Comparison of ENCODE assay signal across 16 mouse cellular contexts in genomic region chr5:67235462-67235861, GRCm38 (mm10).
"Had no signal": no experiment of that assay in that cellular context is flagged by ENCODE, and none has a peak within 500 bp of the region (broad histone marks: within the 10 kb centered on the region; RNA-seq: fewer than 3 reads in every experiment).

No protein-coding gene starts in this region.

- DNase-seq: retina, postnatal 1 day; right cerebral cortex, adult 18-20 months; right cerebral cortex, postnatal 14 days; right cerebral cortex, postnatal 25 days; right cerebral cortex, postnatal 4 days; spleen, adult 18-20 months; thymus, adult 18-20 months; thymus, adult 2 months; thymus, postnatal 14 days; thymus, postnatal 25 days; thymus, postnatal 36 days; thymus, postnatal 4 days had no signal

- H3K4me2 ChIP-seq: neural tube, embryonic 13.5 days; neural tube, embryonic 15.5 days; stomach, embryonic 15.5 days had no signal

- H3K36me3 ChIP-seq: neural tube, embryonic 13.5 days; neural tube, embryonic 15.5 days; stomach, embryonic 15.5 days had no signal

- H3K4me3 ChIP-seq: neural tube, embryonic 13.5 days; neural tube, embryonic 15.5 days; stomach, embryonic 15.5 days had no signal

- H3K9me3 ChIP-seq: neural tube, embryonic 13.5 days; neural tube, embryonic 15.5 days; stomach, embryonic 15.5 days had no signal

- H3K27ac ChIP-seq: neural tube, embryonic 13.5 days; neural tube, embryonic 15.5 days; stomach, embryonic 15.5 days; stomach, postnatal 0 days had no signal

- H3K9ac ChIP-seq: neural tube, embryonic 13.5 days; neural tube, embryonic 15.5 days; stomach, embryonic 15.5 days had no signal
